Mouse (Mus musculus) heart, postnatal 14 days (tissue): ENCODE measurements around the gene Wnt6. TPM values are rescaled to one million over a fixed set of nuclear protein-coding genes. Genes with fewer than 3 reads are reported as not detected.
A peak's percentile ranks its signal among the peaks of the same experiment; 100 is the strongest.
"Not testable (repeated sequence)": the region's sequence is repeated elsewhere in the genome, so short reads cannot be mapped to it uniquely, and the experiment has no call there.

Experiments
- DNase-seq, 2 experiments: peaks; one replicate each; pipeline ENCODE4 v3.0.0; 2021 to 2022
- intact Hi-C: fragments of 180-260 bp; cut with DNase I; formaldehyde crosslinking; loops from one replicate; pipeline ENCODE4 v1.15.1; 2025
- total RNA-seq, 2 experiments: library from RNA; stranded (reverse); gene quantifications; 2 replicates each; pipeline ENCODE4 v1.2.3; 2021

Gene Wnt6
- total RNA-seq, 2 experiments from 2014 or later: 0.17 to 0.67 TPM

DNA sequence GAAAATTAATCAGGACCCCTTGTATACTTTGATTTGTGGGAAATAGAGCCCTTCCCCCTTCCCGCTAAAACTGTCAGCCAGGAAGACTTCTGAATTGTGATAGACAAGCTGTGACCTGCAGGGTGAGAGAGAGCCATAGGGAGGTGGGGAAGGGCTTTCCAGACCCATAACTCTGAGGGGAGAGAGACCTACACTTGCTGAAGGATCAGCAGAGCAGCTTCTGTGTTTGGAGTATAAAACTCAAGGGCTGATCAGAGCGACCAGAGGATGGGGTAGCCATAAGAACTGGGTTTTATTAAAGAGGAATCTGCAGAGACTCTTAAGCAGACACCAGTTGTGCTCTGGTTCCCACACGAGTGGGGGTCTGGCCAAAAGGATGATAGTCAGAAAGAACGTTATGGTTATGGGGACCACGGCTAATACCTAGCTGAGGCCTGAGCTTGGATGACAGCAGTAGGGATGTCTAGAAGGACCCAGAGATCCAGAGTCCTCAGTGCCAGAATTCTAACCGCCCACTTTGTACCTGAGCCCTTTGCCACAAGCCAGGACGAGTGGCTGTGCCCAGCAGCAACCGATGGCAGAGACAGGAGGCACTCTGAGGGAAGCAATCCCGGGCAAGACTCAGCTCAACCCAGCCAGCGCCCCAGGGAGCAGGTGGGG lies 32.6 kb downstream of the Wnt6 start:
- intact Hi-C loops: no loop called here
- no peak for DNase-seq

GRCm38 (mm10) chr1:74805340-74805835 lies 33.7 kb downstream of the Wnt6 start:
- intact Hi-C loops: no loop called here
- no peak for DNase-seq

- no peak for DNase-seq
- intact Hi-C loops: no loop called here
Observed at GRCm38 (mm10) chr1:74805843-74806242, 34.2 kb downstream of the Wnt6 start.

DNA sequence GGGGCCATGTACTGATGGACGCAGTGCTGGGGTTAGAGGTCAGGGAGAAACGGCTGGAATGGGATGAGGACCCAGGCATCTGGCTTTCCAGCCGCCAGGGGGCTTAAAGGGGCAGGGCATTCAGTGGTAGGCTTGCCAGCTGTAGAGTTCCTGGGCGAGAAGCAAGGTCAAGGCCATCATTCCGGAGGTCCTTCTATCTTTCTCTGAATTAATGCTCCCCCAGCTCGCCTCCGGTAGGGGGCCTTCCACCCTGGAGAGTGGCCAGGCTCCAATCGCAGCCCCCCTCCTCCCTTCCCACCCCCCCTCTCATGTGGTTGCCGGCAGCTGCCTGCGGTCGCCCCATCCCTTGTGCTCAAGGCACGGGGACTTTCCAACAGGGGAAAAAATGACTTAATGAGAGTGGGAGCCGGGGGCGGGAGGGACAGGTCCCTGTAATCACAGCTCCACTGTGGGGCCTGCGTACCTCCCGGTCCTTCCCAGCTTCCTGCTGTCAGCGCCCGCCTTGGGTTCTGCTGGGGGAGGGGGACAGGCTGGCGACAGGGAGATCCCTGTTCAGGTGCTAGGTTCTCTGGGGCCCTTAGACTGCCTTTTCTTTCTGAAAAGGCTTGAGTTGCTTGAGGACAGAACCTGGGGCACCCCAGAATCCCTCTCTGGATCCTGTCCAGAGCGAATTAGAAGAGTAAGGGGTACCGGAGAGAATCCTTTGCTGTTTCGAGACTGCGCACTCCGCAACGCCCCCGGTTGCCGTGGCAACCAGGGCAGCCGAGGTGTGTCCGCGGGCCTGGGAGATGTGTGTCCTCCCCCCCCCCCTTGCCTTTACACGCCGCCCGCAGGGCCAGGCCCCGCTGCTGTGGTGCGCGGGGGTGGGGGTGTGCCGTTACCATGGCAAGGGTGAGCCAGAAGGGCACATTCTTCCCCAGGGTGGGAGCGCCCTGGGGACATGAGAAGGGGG lies 34.9 kb downstream of the Wnt6 start:
- peak in 1 of 2 experiments; percentile 28 for DNase-seq
- intact Hi-C loops: no loop called here

DNA sequence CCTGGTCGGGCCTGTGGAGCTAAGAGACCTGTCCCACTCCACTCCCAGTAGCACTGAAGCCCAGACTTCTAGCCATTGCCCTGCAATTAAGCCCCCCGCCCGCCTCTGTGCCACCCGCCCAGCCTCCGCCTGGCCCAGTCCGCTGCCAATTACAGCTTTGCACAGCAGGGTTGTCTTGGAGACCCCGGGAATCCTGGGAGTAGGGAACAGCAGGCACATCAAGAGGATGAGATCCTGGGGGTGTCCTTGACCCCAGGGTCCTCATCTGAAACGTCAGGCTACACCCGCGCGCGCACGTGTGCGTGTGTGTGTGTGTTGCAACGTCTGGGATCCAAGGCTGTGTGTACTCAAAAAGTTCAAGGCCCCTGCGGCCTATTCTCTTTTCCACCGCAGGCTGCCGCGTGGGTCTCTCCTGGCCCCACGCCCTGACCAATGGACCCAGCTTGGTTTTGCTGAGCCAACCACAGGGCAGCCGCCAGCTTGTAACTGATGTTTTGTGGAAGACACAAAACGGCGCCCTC lies 35.9 kb downstream of the Wnt6 start:
- no peak for DNase-seq
- intact Hi-C loops: loop anchor here (1.0 to 2.0 kb wide), 3 partner anchors 19 to 45 kb away; no protein-coding TSS in a partner anchor

DNA sequence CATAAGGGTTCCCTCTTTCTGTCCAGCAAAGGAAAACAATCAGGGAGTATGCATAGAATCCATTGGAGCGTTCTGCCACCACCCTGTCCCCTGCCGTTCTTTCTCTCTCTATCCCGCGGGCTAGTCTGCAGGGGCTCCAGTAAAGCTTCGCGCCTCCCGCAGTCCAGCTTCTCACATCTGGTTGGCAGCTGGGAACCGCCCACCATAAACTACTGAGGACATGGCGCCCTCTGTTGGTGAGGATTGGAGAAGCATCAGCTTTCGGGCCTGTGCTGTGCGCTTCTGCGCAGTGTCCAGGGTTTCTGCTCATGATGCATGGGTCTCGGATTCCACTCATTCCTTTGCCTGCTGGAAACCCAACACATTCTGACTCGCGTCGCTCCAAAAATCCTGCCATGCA lies 36.4 kb downstream of the Wnt6 start:
- peak; percentile 90 to 96 for DNase-seq
- intact Hi-C loops: loop anchor here (1.0 to 2.0 kb wide), 3 partner anchors 20 to 45 kb away; no protein-coding TSS in a partner anchor

- intact Hi-C loops: loop anchor here (2.0 kb wide), 1 partner anchor 46 kb away; no protein-coding TSS in a partner anchor
- DNase-seq: no peak
Observed at GRCm38 (mm10) chr1:74809007-74809406, 37.3 kb downstream of the Wnt6 start.

DNA sequence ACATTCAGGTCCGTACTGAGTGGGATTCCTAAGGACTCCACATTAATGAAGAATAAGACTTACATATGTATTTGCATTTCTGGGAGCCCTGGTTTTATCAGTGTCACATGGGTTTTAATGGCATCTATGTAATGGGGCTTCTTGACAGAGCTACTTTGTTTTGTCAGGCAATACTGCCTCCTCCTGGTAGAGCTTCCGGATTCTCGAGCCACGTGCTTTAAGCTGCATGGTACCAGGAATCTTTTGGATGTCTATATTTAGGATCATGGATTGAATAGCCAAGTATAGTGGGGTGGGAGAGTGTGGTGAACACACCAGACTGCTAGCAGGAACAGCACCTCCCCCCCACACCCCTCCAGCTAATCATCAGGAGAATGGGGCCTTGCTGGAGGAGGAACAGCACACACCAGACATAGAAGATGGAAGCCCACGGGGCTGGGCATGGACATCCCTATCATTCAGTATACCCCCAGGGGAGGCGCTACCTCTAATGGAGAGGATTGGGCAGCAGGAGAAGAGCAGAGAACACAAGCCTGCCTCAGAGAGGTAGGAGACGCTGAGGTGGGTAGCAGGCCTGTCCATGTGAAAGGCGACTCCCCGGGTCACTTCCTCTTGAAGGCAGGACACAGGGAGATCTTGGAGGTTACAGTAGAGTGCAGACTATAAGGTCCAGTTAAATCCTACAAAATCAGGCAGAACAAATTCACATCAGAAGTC lies 43.4 kb downstream of the Wnt6 start:
- intact Hi-C loops: no loop called here
- DNase-seq: no peak

GRCm38 (mm10) chr1:74815965-74816364 lies 44.3 kb downstream of the Wnt6 start:
- DNase-seq, intact Hi-C loops: not testable (repeated sequence)

GRCm38 (mm10) chr1:74816612-74817199 lies 45.0 kb downstream of the Wnt6 start:
- intact Hi-C loops: no loop called here
- DNase-seq: peak; percentile 91 to 95

DNA sequence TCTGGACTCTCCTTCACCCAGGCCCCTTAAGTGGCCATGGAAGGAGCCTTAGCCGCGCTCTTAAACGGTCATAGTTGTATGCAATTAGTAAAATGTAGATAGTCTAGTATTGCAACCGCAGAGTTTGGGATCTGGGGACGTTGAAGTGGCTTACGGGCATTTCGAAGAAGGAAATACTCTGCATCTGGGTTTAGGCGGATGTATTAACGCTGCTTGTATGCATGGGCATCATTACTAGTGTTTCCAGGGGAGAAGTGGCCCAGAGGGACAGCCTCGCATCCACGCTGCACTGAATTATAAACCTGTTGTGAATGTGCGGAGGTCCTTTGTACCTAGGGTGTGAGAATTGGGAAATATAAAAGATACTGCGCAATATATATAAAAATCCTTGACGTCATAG lies 45.5 kb downstream of the Wnt6 start:
- no peak for DNase-seq
- intact Hi-C loops: no loop called here

DNA sequence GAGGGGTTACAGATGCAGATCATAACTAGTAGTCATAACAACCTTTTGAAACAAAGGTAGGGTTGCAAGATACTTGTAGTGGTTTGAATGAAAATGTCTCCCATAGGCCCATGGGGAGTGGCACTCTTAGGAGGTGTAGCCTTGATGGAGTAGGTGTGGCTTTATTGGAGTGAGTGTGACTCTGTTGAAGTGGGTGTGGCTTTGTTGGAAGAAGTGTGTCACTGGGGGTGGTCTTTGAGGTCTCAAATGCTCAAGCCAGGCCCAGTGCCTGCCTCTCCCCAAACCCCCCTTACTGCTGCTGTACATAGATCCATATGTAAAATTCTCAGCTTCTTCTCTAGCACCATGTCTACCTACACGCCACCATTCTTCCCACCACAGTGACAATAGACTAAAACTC lies 46.8 kb downstream of the Wnt6 start:
- DNase-seq: no peak
- intact Hi-C loops: no loop called here

GRCm38 (mm10) chr1:74823598-74823997 lies 51.9 kb downstream of the Wnt6 start:
- DNase-seq, intact Hi-C loops: not testable (repeated sequence)

- DNase-seq: no peak
- intact Hi-C loops: no loop called here
Observed at GRCm38 (mm10) chr1:74824518-74825302, 53.0 kb downstream of the Wnt6 start.

- intact Hi-C loops: no loop called here
- DNase-seq: no peak
Observed at GRCm38 (mm10) chr1:74830061-74830460, 58.4 kb downstream of the Wnt6 start.

GRCm38 (mm10) chr1:74833255-74833654 lies 61.6 kb downstream of the Wnt6 start:
- intact Hi-C loops: no loop called here
- DNase-seq: no peak
